Mouse (Mus musculus) embryo, embryonic 11 days (tissue): ENCODE results near the gene Gm5580.
A peak's percentile ranks its signal among the peaks of the same experiment; 100 is the strongest.
"Not testable (repeated sequence)": the region's sequence is repeated elsewhere in the genome, so short reads cannot be mapped to it uniquely, and the experiment has no call there.

Experiments used
- DNase-seq: peaks from one replicate; pipeline ENCODE4 v3.0.0-alpha.2; 2015

Gene Gm5580

GRCm38 (mm10) chr6:116550841-116551240, at the start of gene Gm5580:
Gene Gm5580 (plus strand): TSS chr6:116551141.
- DNase-seq, result not testable (repeated sequence)

GRCm38 (mm10) chr6:116506302-116507003, 44.5 kb upstream of the Gm5580 start, which contains the start of gene Olfr212:
Gene Olfr212 (plus strand): TSS chr6:116506516.
- DNase-seq, result not testable (repeated sequence)

- no peak for DNase-seq
Measured at GRCm38 (mm10) chr6:116514832-116515231, 36.1 kb upstream of the Gm5580 start.

GRCm38 (mm10) chr6:116538156-116538555, 12.8 kb upstream of the Gm5580 start, which contains the start of gene Olfr213:
Gene Olfr213 (plus strand): TSS chr6:116538456.
- DNase-seq, result no peak

- no peak for DNase-seq
Measured at GRCm38 (mm10) chr6:116542500-116542899, 8.4 kb upstream of the Gm5580 start.

GRCm38 (mm10) chr6:116553935-116554334, 3.0 kb downstream of the Gm5580 start, which contains the start of gene Olfr214:
Gene Olfr214 (plus strand): TSS chr6:116554235.
- DNase-seq, result no peak

- DNase-seq, result no peak
Measured at GRCm38 (mm10) chr6:116554952-116555351, 4.0 kb downstream of the Gm5580 start.

GRCm38 (mm10) chr6:116569834-116570233, 18.9 kb downstream of the Gm5580 start:
- DNase-seq, result peak; percentile 55

GRCm38 (mm10) chr6:116584095-116584494, 33.2 kb downstream of the Gm5580 start, which contains the start of gene Olfr215:
Gene Olfr215 (minus strand): TSS chr6:116584195.
- DNase-seq, result no peak

- DNase-seq, result not testable (repeated sequence)
Measured at GRCm38 (mm10) chr6:116600969-116601368, 50.0 kb downstream of the Gm5580 start.
